Comparison of ENCODE assay signal across 8 mouse cellular contexts in the genomic region with DNA sequence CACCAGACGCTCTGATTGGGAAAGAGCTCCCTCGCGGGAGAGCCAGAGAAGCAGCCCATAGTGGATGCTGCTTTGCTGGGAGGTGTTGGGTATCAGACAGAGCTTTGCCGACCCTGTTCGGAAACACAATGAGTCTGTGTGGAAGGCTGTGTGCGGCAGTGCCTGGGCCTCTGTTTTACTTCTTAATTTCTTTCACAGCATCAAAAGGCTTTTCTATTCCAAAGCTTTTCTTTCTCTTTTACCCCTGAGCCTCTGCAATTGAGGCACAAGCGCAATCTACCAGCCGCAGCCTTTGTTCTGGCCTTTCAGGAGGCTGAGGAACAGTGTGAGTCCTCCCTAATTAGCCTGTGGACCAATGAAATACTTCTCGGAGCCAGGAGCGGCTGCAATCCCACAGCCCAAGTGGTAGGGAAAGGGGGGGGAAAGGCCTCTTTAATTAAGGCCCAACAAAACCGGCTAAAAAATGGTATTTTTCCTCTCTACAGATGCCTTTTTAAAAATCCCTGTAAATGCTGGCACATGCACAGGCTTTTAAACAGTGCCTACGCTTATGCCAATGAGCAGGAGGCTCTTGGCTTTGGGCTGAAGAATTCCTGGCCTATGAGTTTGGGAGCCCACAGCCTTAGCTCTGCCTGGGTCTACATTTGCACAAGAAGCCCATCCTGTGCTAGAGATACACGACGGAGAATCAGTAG.
DNase-seq lines count a peak whose midpoint lies in the region; ATAC-seq and TF ChIP-seq lines count a peak whose summit lies in the region.

No protein-coding gene starts in this region.

- H3K9me3 ChIP-seq in heart, embryonic 13.5 days, result 0 out of 2 replicates have a peak, but pooled peaks cover 3% of the 10 kb centered on the region
- no peaks in the 10 kb centered on the region for H3K9me3 ChIP-seq in neural tube, embryonic 11.5 days (ENCODE audit: control insufficient read depth, low read length)

- TF ChIP-seq CTCF in heart, adult 2 months (IDR thresholded peaks at IDR 0.05), result no peak

- H3K79me2 ChIP-seq in heart, adult 2 months (replicated peaks; ENCODE audit: control insufficient read depth, insufficient read depth, low read length), result no peaks in the 10 kb centered on the region

- no peaks in the 10 kb centered on the region for H3K4me1 ChIP-seq in heart, adult 2 months (ENCODE audit: control insufficient read depth, insufficient read depth, low read length)
- H3K4me1 ChIP-seq in heart, embryonic 13.5 days, result peaks cover 20% of the 10 kb centered on the region
- H3K4me1 ChIP-seq in neural tube, embryonic 11.5 days (ENCODE audit: control insufficient read depth, insufficient read depth, low read length), result no peaks in the 10 kb centered on the region

- TF ChIP-seq POLR2A in heart, adult 2 months (IDR thresholded peaks at IDR 0.05; ENCODE audit: insufficient read depth, low read depth, low read length), result no peak

- ATAC-seq in heart, embryonic 13.5 days (ENCODE audit: extremely low read depth, insufficient number of reproducible peaks, low FRiP score, low TSS enrichment), result no peak
- peak; percentile 93 for ATAC-seq in neural tube, embryonic 11.5 days (ENCODE audit: insufficient read depth, low FRiP score, low TSS enrichment)

- H3K4me2 ChIP-seq in heart, embryonic 13.5 days, result peak overlapping the region; percentile 66
- H3K4me2 ChIP-seq in neural tube, embryonic 11.5 days (ENCODE audit: low read depth), result peak overlapping the region; percentile 35

- peak; percentile 12 to 19 for DNase-seq in heart, adult 2 months
- no peak for DNase-seq in heart, postnatal 25 days (ENCODE audit: low spot score)
- DNase-seq in embryo, embryonic 10 days (ENCODE audit: low spot score), result peak; percentile 81
- DNase-seq in left cerebral cortex, adult 18-20 months (ENCODE audit: low spot score in 2 of 2), result peak; percentile 13 to 19
- DNase-seq in neural tube, embryonic 11.5 days (ENCODE audit: low spot score), result peak; percentile 78
- DNase-seq in urinary bladder, postnatal 4 days (ENCODE audit: low spot score in 2 of 2), result no peak
- no peak for DNase-seq in gastrocnemius, adult 18-20 months (ENCODE audit: low spot score)

- intact Hi-C loops in heart, adult 2 months (cut with DNase I), result no loop called here
- intact Hi-C loops in heart, postnatal 25 days (cut with DNase I), result no loop called here

- no peaks in the 10 kb centered on the region for H3K36me3 ChIP-seq in heart, adult 2 months (ENCODE audit: control insufficient read depth, insufficient read depth, low read length)
- H3K36me3 ChIP-seq in heart, embryonic 13.5 days, result no peaks in the 10 kb centered on the region
- H3K36me3 ChIP-seq in neural tube, embryonic 11.5 days (ENCODE audit: control insufficient read depth, insufficient read depth, low read length), result no peaks in the 10 kb centered on the region

- WGBS in heart, adult 2 months, result 31% methylated on average over 14 of the region's 14 CpGs
- WGBS in heart, embryonic 13.5 days, result 11% methylated on average over 14 of the region's 14 CpGs
- WGBS in neural tube, embryonic 11.5 days, result 4% methylated on average over 14 of the region's 14 CpGs

- no peak overlapping the region for H3K4me3 ChIP-seq in heart, adult 2 months
- peak overlapping the region; percentile 37 for H3K4me3 ChIP-seq in heart, embryonic 13.5 days
- no peak overlapping the region for H3K4me3 ChIP-seq in neural tube, embryonic 11.5 days (ENCODE audit: low read depth, low read length)

- no peak overlapping the region for H3K9ac ChIP-seq in heart, adult 2 months (ENCODE audit: low read depth, low read length)
- H3K9ac ChIP-seq in heart, embryonic 13.5 days, result peak overlapping the region; percentile 58; the same call in 1 of the 2 replicates
- H3K9ac ChIP-seq in neural tube, embryonic 11.5 days (ENCODE audit: low read length), result peak overlapping the region; percentile 57

- TF ChIP-seq EP300 in heart, adult 2 months (IDR thresholded peaks at IDR 0.05; ENCODE audit: insufficient read depth, low read depth, low read length), result no peak

- H3K27me3 ChIP-seq in heart, adult 2 months (ENCODE audit: control insufficient read depth, insufficient read depth, low read length), result no peaks in the 10 kb centered on the region
- no peaks in the 10 kb centered on the region for H3K27me3 ChIP-seq in heart, embryonic 13.5 days (replicated peaks)
- H3K27me3 ChIP-seq in neural tube, embryonic 11.5 days (ENCODE audit: control insufficient read depth, insufficient read depth, low read length), result no peaks in the 10 kb centered on the region

- H3K27ac ChIP-seq in heart, adult 2 months, result no peak overlapping the region
- no peak overlapping the region for H3K27ac ChIP-seq in heart, embryonic 13.5 days (replicated peaks)
- H3K27ac ChIP-seq in neural tube, embryonic 11.5 days (ENCODE audit: low read depth, low read length), result peak overlapping the region; percentile 75

Comparison
In these comparisons a context has a peak if more than half of its experiments do, and no peak if none do; other contexts are left out.
1. DNase-seq: peak in heart, adult 2 months (2 of 2), embryo, embryonic 10 days (single experiment), left cerebral cortex, adult 18-20 months (2 of 2) and neural tube, embryonic 11.5 days (single experiment); none in heart, postnatal 25 days (single experiment), urinary bladder, postnatal 4 days (0 of 2) and gastrocnemius, adult 18-20 months (single experiment).